ENCODE assay signal across 32 mouse cellular contexts in the genomic region with DNA sequence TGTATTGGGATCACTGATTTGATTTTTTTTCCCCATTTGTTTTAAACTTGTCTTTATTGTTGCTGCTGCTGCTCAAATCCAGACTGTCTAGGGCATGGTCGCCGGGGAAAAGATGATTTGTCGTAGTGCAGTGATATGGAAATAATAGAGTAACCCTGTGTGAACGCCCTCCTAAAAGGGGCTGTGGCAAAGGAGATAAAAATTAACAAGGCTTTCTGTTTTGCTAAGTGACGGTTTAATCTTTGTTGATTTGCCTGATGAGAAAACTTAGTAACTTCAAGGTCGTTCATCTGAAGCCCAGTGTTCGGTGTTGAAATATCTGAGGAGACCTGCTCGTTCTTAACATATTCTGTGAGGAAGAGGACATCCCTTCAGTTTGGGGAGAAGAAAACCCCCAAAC. TPM values are rescaled to one million over a fixed set of nuclear protein-coding genes. Genes with fewer than 3 reads are reported as not detected.
A peak's percentile ranks its signal among the peaks of the same experiment; 100 is the strongest.
DNase-seq lines count a peak whose midpoint lies in the region; ATAC-seq and TF ChIP-seq lines count a peak whose summit lies in the region.
"Had no signal": no experiment of that assay in that cellular context is flagged by ENCODE, and none has a peak within 500 bp of the region (broad histone marks: within the 10 kb centered on the region; RNA-seq: fewer than 3 reads in every experiment).

No protein-coding gene starts in this region.

- 41% methylated on average over 8 of the region's 8 CpGs for WGBS in kidney, adult 2 months
- 49% methylated on average over 8 of the region's 8 CpGs for WGBS in liver, embryonic 11.5 days
- whole genome bisulfite sequencing in liver, postnatal 0 days (ENCODE audit: insufficient replicate concordance) = 55% methylated on average over 8 of the region's 8 CpGs
- WGBS in liver, embryonic 13.5 days (ENCODE audit: insufficient replicate concordance) = 18% methylated on average over 8 of the region's 8 CpGs

- TF ChIP-seq POLR2A in kidney, adult 2 months (IDR thresholded peaks at IDR 0.05; ENCODE audit: low read depth, low read length) = no peak

- H3K4me1 ChIP-seq in kidney, adult 2 months (ENCODE audit: control insufficient read depth, insufficient read depth, low read length) = peaks cover 24% of the 10 kb centered on the region
- H3K4me1 ChIP-seq in liver, embryonic 11.5 days (replicated peaks; ENCODE audit: control insufficient read depth, insufficient read depth, low read length) = peaks cover 46% of the 10 kb centered on the region
- peaks cover 25% of the 10 kb centered on the region for H3K4me1 ChIP-seq in liver, postnatal 0 days (ENCODE audit: insufficient read depth)
- H3K4me1 ChIP-seq in G1E (ENCODE audit: insufficient read depth, low read depth, low read length) = peaks cover 85% of the 10 kb centered on the region
- H3K4me1 ChIP-seq in liver, embryonic 13.5 days (replicated peaks) = peaks cover 85% of the 10 kb centered on the region

- TF ChIP-seq EP300 in liver, postnatal 0 days (IDR thresholded peaks at IDR 0.05; ENCODE audit: low read depth) = no peak

- no peaks in the 10 kb centered on the region for H3K36me3 ChIP-seq in kidney, adult 2 months (ENCODE audit: control insufficient read depth, insufficient read depth, low read length)
- H3K36me3 ChIP-seq in liver, embryonic 11.5 days (ENCODE audit: control insufficient read depth, insufficient read depth, low read length) = no peaks in the 10 kb centered on the region
- no peaks in the 10 kb centered on the region for H3K36me3 ChIP-seq in liver, postnatal 0 days (replicated peaks; ENCODE audit: insufficient read depth, low read length)
- peaks cover 17% of the 10 kb centered on the region for H3K36me3 ChIP-seq in G1E (replicated peaks)
- H3K36me3 ChIP-seq in liver, embryonic 13.5 days = no peaks in the 10 kb centered on the region
- H3K36me3 ChIP-seq: embryonic facial prominence, embryonic 12.5 days; forebrain, embryonic 15.5 days; hindbrain, embryonic 13.5 days; limb, embryonic 15.5 days had no signal

- no peak overlapping the region for H3K4me3 ChIP-seq in kidney, adult 2 months (ENCODE audit: insufficient read depth, low read depth, low read length)
- H3K4me3 ChIP-seq in liver, embryonic 11.5 days (ENCODE audit: low read depth, low read length) = no peak overlapping the region
- H3K4me3 ChIP-seq in liver, postnatal 0 days (ENCODE audit: low read depth, low read length) = no peak overlapping the region
- H3K4me3 ChIP-seq in G1E (ENCODE audit: low read depth, low read length) = peak overlapping the region; percentile 50; the same call in 1 of the 2 replicates
- no peak overlapping the region for H3K4me3 ChIP-seq in liver, embryonic 13.5 days (replicated peaks)
- H3K4me3 ChIP-seq: embryonic facial prominence, embryonic 12.5 days; forebrain, embryonic 10.5 days; forebrain, embryonic 15.5 days; hindbrain, embryonic 13.5 days; limb, embryonic 10.5 days; limb, embryonic 15.5 days had no signal

- H3K9ac ChIP-seq in liver, embryonic 11.5 days (ENCODE audit: low read depth, low read length) = no peak overlapping the region
- H3K9ac ChIP-seq in liver, postnatal 0 days (replicated peaks) = no peak overlapping the region
- no peak overlapping the region for H3K9ac ChIP-seq in liver, embryonic 13.5 days
- H3K9ac ChIP-seq: embryonic facial prominence, embryonic 12.5 days; forebrain, embryonic 15.5 days; hindbrain, embryonic 13.5 days; limb, embryonic 15.5 days had no signal

- H3K27me3 ChIP-seq in kidney, adult 2 months (replicated peaks; ENCODE audit: control insufficient read depth, insufficient read depth, low read length) = no peaks in the 10 kb centered on the region
- H3K27me3 ChIP-seq in liver, embryonic 11.5 days (replicated peaks; ENCODE audit: control insufficient read depth, insufficient read depth, low read length) = no peaks in the 10 kb centered on the region
- no peaks in the 10 kb centered on the region for H3K27me3 ChIP-seq in liver, postnatal 0 days (ENCODE audit: insufficient read depth, low read length)
- H3K27me3 ChIP-seq in G1E (ENCODE audit: insufficient read depth, low read length) = no peaks in the 10 kb centered on the region
- H3K27me3 ChIP-seq in liver, embryonic 13.5 days = no peaks in the 10 kb centered on the region
- H3K27me3 ChIP-seq: embryonic facial prominence, embryonic 12.5 days; forebrain, embryonic 15.5 days; hindbrain, embryonic 13.5 days; limb, embryonic 15.5 days had no signal

- peak; percentile 55 for DNase-seq in kidney, adult 2 months
- no peak for DNase-seq in kidney, postnatal 4 days
- no peak for DNase-seq in liver, embryonic 11.5 days (ENCODE audit: low spot score)
- no peak for DNase-seq in liver, postnatal 0 days
- DNase-seq in G1E (ENCODE audit: low spot score) = peak; percentile 71
- DNase-seq in liver, embryonic 13.5 days = peak; percentile 11
- no peak for DNase-seq in layer of hippocampus, postnatal 10 days (ENCODE audit: low spot score in 2 of 2)
- DNase-seq: adrenal gland, postnatal 10 days; cerebellum, adult 11 months; cerebellum, adult 9-10 months; cerebellum, postnatal 36 days; embryo, embryonic 11 days; gastrocnemius, postnatal 25 days; heart, adult 18-20 months; heart, postnatal 4 days; lung, adult 18-20 months; lung, postnatal 4 days; right cerebral cortex, postnatal 25 days; spleen, adult 18-20 months; thymus, postnatal 4 days had no signal

- peak overlapping the region; percentile 12; the same call in 1 of the 2 replicates for H3K4me2 ChIP-seq in liver, embryonic 11.5 days
- H3K4me2 ChIP-seq in liver, postnatal 0 days (ENCODE audit: low read depth, low read length) = no peak overlapping the region
- no peak overlapping the region for H3K4me2 ChIP-seq in liver, embryonic 13.5 days
- H3K4me2 ChIP-seq: embryonic facial prominence, embryonic 12.5 days; forebrain, embryonic 15.5 days; heart, embryonic 11.5 days; hindbrain, embryonic 13.5 days; limb, embryonic 15.5 days had no signal

- H3K9me3 ChIP-seq in liver, embryonic 11.5 days (ENCODE audit: control insufficient read depth, low read length) = no peaks in the 10 kb centered on the region
- H3K9me3 ChIP-seq in liver, postnatal 0 days (ENCODE audit: low read length) = no peaks in the 10 kb centered on the region
- no peaks in the 10 kb centered on the region for H3K9me3 ChIP-seq in G1E (replicated peaks)
- no peaks in the 10 kb centered on the region for H3K9me3 ChIP-seq in liver, embryonic 13.5 days (replicated peaks)
- H3K9me3 ChIP-seq: embryonic facial prominence, embryonic 12.5 days; forebrain, embryonic 10.5 days; forebrain, embryonic 15.5 days; hindbrain, embryonic 13.5 days; limb, embryonic 10.5 days; limb, embryonic 15.5 days had no signal

- ATAC-seq in liver, embryonic 11.5 days (replicated peaks; ENCODE audit: low FRiP score) = peak; percentile 59; the same call in 1 of the 2 replicates
- no peak for ATAC-seq in liver, postnatal 0 days
- ATAC-seq in G1E (ENCODE audit: extremely low read depth, insufficient number of reproducible peaks, low FRiP score, poor library complexity, severe bottlenecking) = peak; percentile 76
- peak; percentile 37 for ATAC-seq in liver, embryonic 13.5 days (ENCODE audit: low read depth)
- ATAC-seq in erythroblast, adult 5-6 weeks (replicated peaks; ENCODE audit: low FRiP score, poor library complexity, severe bottlenecking) = no peak
- ATAC-seq: forebrain, embryonic 15.5 days; intestine, postnatal 0 days; lung, postnatal 0 days; midbrain, embryonic 16.5 days had no signal

- TF ChIP-seq CTCF in kidney, adult 2 months (conservative IDR thresholded peaks at IDR 0.05; ENCODE audit: insufficient read depth, insufficient read length, low read depth, low read length) = no peak
- no peak for TF ChIP-seq CTCF in liver, postnatal 0 days (IDR thresholded peaks at IDR 0.05; ENCODE audit: low read depth)
- TF ChIP-seq CTCF in G1E (IDR thresholded peaks at IDR 0.05; ENCODE audit: low read depth, low read length) = no peak

- H3K27ac ChIP-seq in kidney, adult 2 months (ENCODE audit: insufficient read depth, low read depth, low read length) = peak overlapping the region; percentile 71
- peak overlapping the region; percentile 19; the same call in 1 of the 2 replicates for H3K27ac ChIP-seq in liver, embryonic 11.5 days (ENCODE audit: low read depth, low read length)
- no peak overlapping the region for H3K27ac ChIP-seq in liver, postnatal 0 days (ENCODE audit: low read depth)
- no peak overlapping the region for H3K27ac ChIP-seq in liver, embryonic 13.5 days
- H3K27ac ChIP-seq: embryonic facial prominence, embryonic 12.5 days; forebrain, embryonic 10.5 days; forebrain, embryonic 15.5 days; hindbrain, embryonic 13.5 days; limb, embryonic 10.5 days; limb, embryonic 15.5 days; stomach, postnatal 0 days had no signal

RNA-seq across cellular contexts. Expression of a gene that starts 19.8 kb away (rescaled TPM):
- polyA plus RNA-seq in kidney, adult 2 months (2012; rRNA removed) = 8.3 and 9.4 TPM in 2 replicates
- polyA plus RNA-seq in liver, embryonic 11.5 days (2014; fragmentation: Nextera tagmentation; extraction: Ambion mirVana) = 8.7 and 9.1 TPM in 2 replicates
- polyA plus RNA-seq in liver, postnatal 0 days (2015; fragmentation: Nextera tagmentation; extraction: Ambion mirVana) = 1.5 and 1.6 TPM in 2 replicates
- total RNA-seq in G1E (2014; fragmentation: Nextera tagmentation) = 73.8 and 90.9 TPM in 2 replicates
- total RNA-seq in G1E (2017) = 60.6 and 64.0 TPM in 2 replicates
- 2.3 and 3.2 TPM in 2 replicates for polyA plus RNA-seq in G1E (2012)
- 2.5 and 2.9 TPM in 2 replicates for polyA plus RNA-seq in liver, embryonic 13.5 days (2015; fragmentation: Nextera tagmentation; extraction: Ambion mirVana)
- total RNA-seq in erythroblast, adult 5-6 weeks (2015; ENCODE audit: low replicate concordance) = 1.3 and 7.3 TPM in 2 replicates
- total RNA-seq in erythroblast, adult 5-6 weeks (2017; ENCODE audit: low replicate concordance) = 4.0 and 9.0 TPM in 2 replicates
- total RNA-seq in layer of hippocampus, postnatal 10 days (2021) = 10 to 100 TPM; 50.5 to 53.9 TPM

Comparison
In these comparisons a context has a peak if more than half of its experiments do, and no peak if none do; other contexts are left out.
1. DNase-seq: peak in kidney, adult 2 months (single experiment), G1E (single experiment) and liver, embryonic 13.5 days (single experiment); none in kidney, postnatal 4 days (0 of 2), liver, embryonic 11.5 days (single experiment), liver, postnatal 0 days (single experiment) and layer of hippocampus, postnatal 10 days (0 of 2).
2. H3K27ac ChIP-seq: peak in kidney, adult 2 months (single experiment) and liver, embryonic 11.5 days (single experiment); none in liver, postnatal 0 days (single experiment) and liver, embryonic 13.5 days (single experiment).
3. ATAC-seq: peak in liver, embryonic 11.5 days (single experiment), G1E (single experiment) and liver, embryonic 13.5 days (single experiment); none in liver, postnatal 0 days (single experiment) and erythroblast, adult 5-6 weeks (single experiment).